Mouse (Mus musculus): ENCODE data around the gene Eif4ebp2. TPM values are rescaled to one million over a fixed set of nuclear protein-coding genes. Genes with fewer than 3 reads are reported as not detected.
A peak's percentile ranks its signal among the peaks of the same experiment; 100 is the strongest.
"Not testable (repeated sequence)": the region's sequence is repeated elsewhere in the genome, so short reads cannot be mapped to it uniquely, and the experiment has no call there.

The Eif4ebp2 gene
- polyA plus RNA-seq, 1 experiment from 2014 or later: 57.4 TPM

DNA sequence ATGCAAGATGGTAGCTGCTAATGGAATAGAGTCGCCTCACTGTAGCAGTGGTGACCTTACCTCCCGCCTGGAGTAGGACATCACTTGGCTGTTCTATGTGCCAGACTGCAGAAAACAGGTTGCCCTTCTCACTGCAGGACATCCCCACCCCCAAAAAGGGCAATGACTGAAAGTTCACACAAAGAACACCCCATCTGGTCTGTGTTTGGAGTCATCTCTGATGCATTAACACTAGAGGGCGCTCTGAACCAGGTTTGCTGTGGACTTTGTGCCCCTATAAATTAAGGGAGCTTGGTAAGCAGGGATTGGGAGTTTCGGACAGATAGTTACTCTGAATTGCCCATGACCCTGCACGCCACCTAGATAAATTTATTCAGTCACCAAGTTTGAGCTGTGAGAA, 14.4 kb upstream of the Eif4ebp2 start:
- no peaks in the 10 kb centered on the region for H3K4me1 ChIP-seq (ENCODE audit: insufficient read depth, low read length)
- H3K27ac ChIP-seq (ENCODE audit: low read length): no peak overlapping the region
- 0 out of 2 replicates have a peak, but pooled peaks have one; percentile 23 for ATAC-seq (ENCODE audit: low FRiP score, low TSS enrichment)
- no peak overlapping the region for H3K4me2 ChIP-seq (replicated peaks; ENCODE audit: low read depth, low read length)
- no peak overlapping the region for H3K4me3 ChIP-seq (ENCODE audit: low read length)
- no peaks in the 10 kb centered on the region for H3K27me3 ChIP-seq (ENCODE audit: insufficient read depth, low read length)
- H3K9ac ChIP-seq (replicated peaks; ENCODE audit: low read length): no peak overlapping the region
- H3K9me3 ChIP-seq (ENCODE audit: low read length): no peaks in the 10 kb centered on the region
- H3K36me3 ChIP-seq (ENCODE audit: insufficient read depth, low read length): no peaks in the 10 kb centered on the region
- 20% methylated on average over 5 of the region's 5 CpGs for WGBS

DNA sequence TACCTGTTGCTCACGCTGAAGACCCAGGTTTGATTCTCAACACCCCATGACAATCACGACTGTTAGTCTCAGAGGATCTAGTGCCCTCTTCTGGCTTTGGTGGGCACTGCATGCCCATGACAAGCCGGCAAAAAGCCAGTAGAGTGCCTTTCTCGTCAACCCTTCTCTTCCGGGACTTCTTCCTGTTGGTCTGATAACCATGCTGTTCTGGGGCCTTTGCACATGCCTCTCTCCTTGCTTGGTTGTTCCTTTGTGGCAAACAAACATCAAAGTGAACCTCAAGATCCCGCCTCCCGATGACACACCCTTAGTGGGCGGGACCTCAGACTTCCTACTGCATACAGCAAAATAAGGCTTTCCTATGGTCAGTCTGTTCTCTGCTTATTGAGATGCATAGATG, 13.8 kb upstream of the Eif4ebp2 start:
- Histone ChIP-seq H3K27me3 (ENCODE audit: insufficient read depth, low read length) (no peaks in the 10 kb centered on the region), H3K9ac (replicated peaks; ENCODE audit: low read length) (no peak overlapping the region), H3K4me2 (replicated peaks; ENCODE audit: low read depth, low read length) (no peak overlapping the region), H3K27ac (ENCODE audit: low read length) (no peak overlapping the region), H3K4me3 (ENCODE audit: low read length) (no peak overlapping the region), H3K4me1 (ENCODE audit: insufficient read depth, low read length) (no peaks in the 10 kb centered on the region), H3K9me3 (ENCODE audit: low read length) (no peaks in the 10 kb centered on the region), H3K36me3 (ENCODE audit: insufficient read depth, low read length) (no peaks in the 10 kb centered on the region)
- WGBS: 71% methylated on average over 8 of the region's 8 CpGs
- no peak for ATAC-seq (ENCODE audit: low FRiP score, low TSS enrichment)

DNA sequence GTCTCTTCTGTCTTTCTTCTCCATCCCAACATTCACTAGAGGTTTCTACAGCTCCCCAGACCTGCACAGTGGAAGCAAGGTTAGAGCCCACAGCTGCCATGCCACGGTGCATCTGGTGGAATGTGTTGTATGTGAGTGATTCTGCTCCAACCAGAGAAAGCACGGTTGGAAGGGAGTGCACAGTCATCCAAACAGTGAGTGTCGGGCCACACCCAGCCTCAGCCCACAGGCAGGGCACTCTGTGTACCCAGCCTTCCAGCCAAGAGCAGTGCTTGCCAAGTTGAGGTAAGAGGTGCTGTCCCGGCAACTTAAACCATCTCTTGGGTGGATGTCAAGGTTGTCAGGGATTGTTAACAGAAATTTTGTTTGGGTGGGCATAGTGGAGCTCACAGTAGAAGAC, 12.5 kb upstream of the Eif4ebp2 start:
- ATAC-seq (ENCODE audit: low FRiP score, low TSS enrichment): no peak
- no peaks in the 10 kb centered on the region for H3K4me1 ChIP-seq (ENCODE audit: insufficient read depth, low read length)
- H3K27ac ChIP-seq (ENCODE audit: low read length): no peak overlapping the region
- no peaks in the 10 kb centered on the region for H3K27me3 ChIP-seq (ENCODE audit: insufficient read depth, low read length)
- 85% methylated on average over 4 of the region's 4 CpGs for WGBS
- H3K36me3 ChIP-seq (ENCODE audit: insufficient read depth, low read length): no peaks in the 10 kb centered on the region
- no peaks in the 10 kb centered on the region for H3K9me3 ChIP-seq (ENCODE audit: low read length)
- H3K4me3 ChIP-seq (ENCODE audit: low read length): no peak overlapping the region
- no peak overlapping the region for H3K4me2 ChIP-seq (replicated peaks; ENCODE audit: low read depth, low read length)
- no peak overlapping the region for H3K9ac ChIP-seq (replicated peaks; ENCODE audit: low read length)

DNA sequence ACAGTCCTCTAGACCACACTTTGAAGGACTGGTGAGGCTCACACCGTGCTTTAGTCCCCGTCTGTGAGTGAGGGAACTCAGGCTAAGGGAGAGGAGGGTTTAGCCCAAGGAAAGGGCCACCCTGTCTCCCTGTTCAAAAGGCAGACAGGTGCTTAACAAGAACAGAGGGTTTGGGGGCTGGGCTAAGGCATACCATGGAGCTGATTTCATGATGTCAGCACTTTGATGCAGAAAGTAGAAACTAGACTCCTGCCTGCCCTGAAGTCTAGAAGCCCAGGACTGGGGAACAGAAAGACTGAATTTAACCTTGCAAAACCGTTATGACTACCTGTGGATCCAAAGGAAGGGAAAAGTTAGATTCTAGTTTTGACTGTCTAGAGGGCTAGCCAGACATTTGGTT, 4.7 kb upstream of the Eif4ebp2 start:
- H3K4me3 ChIP-seq (ENCODE audit: low read length): no peak overlapping the region
- 53% methylated on average over 3 of the region's 3 CpGs for WGBS
- no peak overlapping the region for H3K9ac ChIP-seq (replicated peaks; ENCODE audit: low read length)
- no peak for ATAC-seq (ENCODE audit: low FRiP score, low TSS enrichment)
- H3K4me2 ChIP-seq (replicated peaks; ENCODE audit: low read depth, low read length): no peak overlapping the region
- no peak overlapping the region for H3K27ac ChIP-seq (ENCODE audit: low read length)
- no peaks in the 10 kb centered on the region for H3K27me3 ChIP-seq (ENCODE audit: insufficient read depth, low read length)
- no peaks in the 10 kb centered on the region for H3K4me1 ChIP-seq (ENCODE audit: insufficient read depth, low read length)
- H3K36me3 ChIP-seq (ENCODE audit: insufficient read depth, low read length): no peaks in the 10 kb centered on the region
- H3K9me3 ChIP-seq (ENCODE audit: low read length): no peaks in the 10 kb centered on the region

DNA sequence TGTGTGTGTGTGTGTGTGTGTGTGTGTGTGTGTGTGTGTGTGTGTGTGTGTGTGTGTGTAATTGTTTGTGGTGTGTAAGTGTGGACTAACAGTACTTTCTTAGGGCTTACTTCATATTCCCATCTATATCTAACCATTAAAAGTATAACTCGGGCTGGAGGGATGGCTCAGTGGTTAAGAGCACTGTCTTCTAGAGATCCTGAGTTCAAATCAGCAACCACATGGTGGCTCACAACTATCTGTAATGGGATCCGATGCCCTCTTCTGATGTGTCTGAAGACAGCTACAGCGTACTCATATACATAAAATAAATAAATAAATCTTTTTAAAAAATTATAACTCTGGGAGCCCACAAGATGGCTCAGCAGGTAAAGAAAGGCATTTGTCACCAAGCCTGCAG, 710 bp upstream of the Eif4ebp2 start:
- not testable (repeated sequence) for H3K9ac ChIP-seq (replicated peaks; ENCODE audit: low read length); H3K27me3 ChIP-seq (ENCODE audit: insufficient read depth, low read length); ATAC-seq (ENCODE audit: low FRiP score, low TSS enrichment); H3K27ac ChIP-seq (ENCODE audit: low read length); H3K4me3 ChIP-seq (ENCODE audit: low read length); H3K36me3 ChIP-seq (ENCODE audit: insufficient read depth, low read length); H3K9me3 ChIP-seq (ENCODE audit: low read length)
- WGBS: 77% methylated on average over 3 of the region's 3 CpGs
- Histone ChIP-seq H3K4me1 (ENCODE audit: insufficient read depth, low read length) (peaks cover 20% of the 10 kb centered on the region), H3K4me2 (replicated peaks; ENCODE audit: low read depth, low read length) (peak overlapping the region; percentile 89; the same call in 1 of the 2 replicates)

DNA sequence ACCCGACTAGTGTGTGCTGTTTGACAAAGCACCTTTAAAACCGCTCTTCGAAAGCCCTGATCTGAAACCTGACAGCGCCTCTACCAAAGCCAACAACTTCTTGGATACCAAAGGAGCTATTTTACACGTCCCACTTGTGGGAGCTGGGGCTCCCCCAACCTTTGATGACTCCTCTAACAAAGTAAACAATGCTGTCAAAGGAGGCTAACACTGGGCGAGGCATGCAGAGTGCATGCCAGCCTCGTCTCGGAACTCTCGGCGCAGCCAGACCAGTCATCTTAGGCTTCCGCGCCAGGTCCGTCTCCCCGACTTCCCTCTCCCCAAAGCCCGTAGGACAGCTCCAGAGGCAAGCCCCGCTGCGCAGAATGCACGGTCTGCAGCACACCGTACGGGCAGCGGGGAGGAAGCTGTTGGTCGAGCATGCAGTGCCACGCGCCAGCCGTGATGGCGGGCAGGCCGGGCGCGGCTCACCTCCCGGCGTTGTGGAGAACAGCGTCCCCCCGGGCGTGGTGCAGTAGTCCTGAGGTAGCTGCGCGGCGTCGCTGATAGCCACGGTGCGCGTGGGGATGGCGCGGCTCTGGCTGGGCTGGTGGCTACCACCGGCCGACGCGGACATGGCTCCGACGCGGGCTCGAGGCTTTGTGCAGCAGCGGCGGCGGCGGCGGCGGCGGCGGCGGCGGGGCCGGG, 387 bp downstream of the Eif4ebp2 start:
- WGBS: under 1% methylated on average over 55 of the region's 62 CpGs
- Histone ChIP-seq H3K9me3 (ENCODE audit: low read length) (no peaks in the 10 kb centered on the region), H3K4me3 (ENCODE audit: low read length) (peak overlapping the region; percentile 100), H3K36me3 (ENCODE audit: insufficient read depth, low read length) (peaks cover 5% of the 10 kb centered on the region; the same call in 1 of the 2 replicates), H3K4me1 (ENCODE audit: insufficient read depth, low read length) (peaks cover 24% of the 10 kb centered on the region), H3K4me2 (replicated peaks; ENCODE audit: low read depth, low read length) (peak overlapping the region; percentile 89), H3K9ac (replicated peaks; ENCODE audit: low read length) (peak overlapping the region; percentile 87), H3K27ac (ENCODE audit: low read length) (peak overlapping the region; percentile 84), H3K27me3 (ENCODE audit: insufficient read depth, low read length) (no peaks in the 10 kb centered on the region)
- ATAC-seq (ENCODE audit: low FRiP score, low TSS enrichment): peak; percentile 54

DNA sequence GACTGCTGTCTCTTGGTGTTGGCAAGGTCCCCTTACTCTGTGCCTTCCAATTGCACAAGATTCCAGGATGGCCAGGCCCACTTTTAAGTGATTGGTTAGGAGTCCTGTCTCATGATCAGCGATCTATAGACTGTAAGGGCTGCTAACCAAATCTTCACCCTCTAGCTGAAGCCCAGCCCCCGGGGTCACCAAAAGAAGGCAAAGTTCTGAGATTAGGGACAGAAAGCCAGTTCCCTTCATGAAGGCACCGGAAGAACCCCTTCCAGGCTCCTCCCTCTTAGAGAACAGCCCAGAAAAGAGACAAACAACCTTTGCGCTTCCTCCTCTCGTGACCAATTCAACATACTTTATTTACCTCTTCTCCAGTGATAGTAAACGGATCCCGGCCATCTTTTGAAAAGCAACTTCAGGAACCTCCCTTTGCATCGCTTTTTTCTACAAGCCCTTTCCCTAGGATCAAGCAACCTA, 964 bp downstream of the Eif4ebp2 start:
- H3K27me3 ChIP-seq (ENCODE audit: insufficient read depth, low read length): no peaks in the 10 kb centered on the region
- H3K4me1 ChIP-seq (ENCODE audit: insufficient read depth, low read length): peaks cover 24% of the 10 kb centered on the region
- no peaks in the 10 kb centered on the region for H3K9me3 ChIP-seq (ENCODE audit: low read length)
- no peak for ATAC-seq (ENCODE audit: low FRiP score, low TSS enrichment)
- peak overlapping the region; percentile 89 for H3K4me2 ChIP-seq (replicated peaks; ENCODE audit: low read depth, low read length)
- H3K9ac ChIP-seq (replicated peaks; ENCODE audit: low read length): peak overlapping the region; percentile 87
- peaks cover 5% of the 10 kb centered on the region; the same call in 1 of the 2 replicates for H3K36me3 ChIP-seq (ENCODE audit: insufficient read depth, low read length)
- peak overlapping the region; percentile 100 for H3K4me3 ChIP-seq (ENCODE audit: low read length)
- 3% methylated on average over 8 of the region's 8 CpGs for WGBS
- peak overlapping the region; percentile 84 for H3K27ac ChIP-seq (ENCODE audit: low read length)

DNA sequence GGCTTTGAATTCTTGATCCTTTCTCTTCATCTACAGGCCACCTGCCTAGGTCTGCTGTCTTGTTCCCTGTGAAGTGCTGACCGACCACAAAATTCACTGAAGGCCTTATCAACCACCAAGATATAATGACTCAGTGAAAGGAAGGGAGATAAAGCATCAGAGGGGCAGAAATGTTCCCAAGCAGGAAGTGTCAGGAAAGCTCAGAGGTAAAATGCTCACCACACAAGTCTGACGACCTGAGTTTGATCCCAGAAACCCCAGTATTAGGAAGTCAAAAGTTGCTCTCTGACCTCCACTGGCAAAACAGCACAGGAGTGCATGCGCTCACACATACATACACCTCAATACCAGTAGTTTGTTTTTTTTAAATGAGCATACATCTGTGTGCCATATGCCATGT, 3.6 kb downstream of the Eif4ebp2 start:
- H3K4me3 ChIP-seq (ENCODE audit: low read length): no peak overlapping the region
- WGBS: 77% methylated on average over 3 of the region's 3 CpGs
- H3K4me2 ChIP-seq (replicated peaks; ENCODE audit: low read depth, low read length): no peak overlapping the region
- H3K4me1 ChIP-seq (ENCODE audit: insufficient read depth, low read length): peaks cover 44% of the 10 kb centered on the region
- no peak overlapping the region for H3K9ac ChIP-seq (replicated peaks; ENCODE audit: low read length)
- peaks cover 5% of the 10 kb centered on the region; the same call in 1 of the 2 replicates for H3K36me3 ChIP-seq (ENCODE audit: insufficient read depth, low read length)
- no peak for ATAC-seq (ENCODE audit: low FRiP score, low TSS enrichment)
- no peaks in the 10 kb centered on the region for H3K27me3 ChIP-seq (ENCODE audit: insufficient read depth, low read length)
- no peaks in the 10 kb centered on the region for H3K9me3 ChIP-seq (ENCODE audit: low read length)
- no peak overlapping the region for H3K27ac ChIP-seq (ENCODE audit: low read length)

DNA sequence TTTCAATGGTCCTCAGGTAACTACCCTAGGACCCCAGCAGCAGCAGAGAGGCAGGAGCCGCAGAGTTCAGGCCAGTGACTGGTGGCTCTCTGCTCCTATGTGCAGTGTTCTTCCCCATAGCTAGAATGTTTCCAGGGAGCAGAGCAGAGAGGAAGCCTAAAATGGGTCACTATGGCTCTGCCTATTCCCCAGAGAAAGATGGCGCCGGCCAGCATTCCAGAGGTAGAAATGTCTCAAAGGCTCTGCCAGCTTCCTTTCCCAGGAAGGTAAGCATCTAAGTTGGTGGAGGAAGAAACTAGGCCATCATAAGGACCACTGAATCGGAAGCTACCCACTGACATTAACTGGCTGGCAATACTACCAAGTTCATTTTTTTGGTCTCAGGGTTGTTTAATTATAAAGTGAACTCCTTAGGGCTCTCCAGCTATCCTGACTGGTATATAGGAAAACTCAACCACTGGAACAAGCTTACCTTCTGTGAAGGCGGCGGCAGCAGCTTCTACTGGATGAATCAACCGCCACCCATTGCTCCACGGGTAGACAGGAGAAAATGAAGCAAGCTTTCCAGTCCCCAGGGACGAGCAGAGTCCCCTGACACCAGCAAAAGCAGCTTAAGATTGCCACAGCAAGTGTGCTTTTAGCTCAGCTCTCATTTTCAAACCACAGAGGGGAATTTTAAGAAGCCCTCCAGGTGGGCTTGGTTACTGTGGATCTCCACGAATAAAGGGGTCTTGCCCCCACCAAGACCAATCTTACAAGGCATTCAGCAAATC, 4.7 kb downstream of the Eif4ebp2 start:
- H3K4me1 ChIP-seq (ENCODE audit: insufficient read depth, low read length): peaks cover 54% of the 10 kb centered on the region
- H3K27ac ChIP-seq (ENCODE audit: low read length): no peak overlapping the region
- H3K9me3 ChIP-seq (ENCODE audit: low read length): no peaks in the 10 kb centered on the region
- 77% methylated on average over 10 of the region's 10 CpGs for WGBS
- no peaks in the 10 kb centered on the region for H3K27me3 ChIP-seq (ENCODE audit: insufficient read depth, low read length)
- H3K4me3 ChIP-seq (ENCODE audit: low read length): no peak overlapping the region
- ATAC-seq (ENCODE audit: low FRiP score, low TSS enrichment): no peak
- no peak overlapping the region for H3K9ac ChIP-seq (replicated peaks; ENCODE audit: low read length)
- peaks cover 5% of the 10 kb centered on the region; the same call in 1 of the 2 replicates for H3K36me3 ChIP-seq (ENCODE audit: insufficient read depth, low read length)
- no peak overlapping the region for H3K4me2 ChIP-seq (replicated peaks; ENCODE audit: low read depth, low read length)

DNA sequence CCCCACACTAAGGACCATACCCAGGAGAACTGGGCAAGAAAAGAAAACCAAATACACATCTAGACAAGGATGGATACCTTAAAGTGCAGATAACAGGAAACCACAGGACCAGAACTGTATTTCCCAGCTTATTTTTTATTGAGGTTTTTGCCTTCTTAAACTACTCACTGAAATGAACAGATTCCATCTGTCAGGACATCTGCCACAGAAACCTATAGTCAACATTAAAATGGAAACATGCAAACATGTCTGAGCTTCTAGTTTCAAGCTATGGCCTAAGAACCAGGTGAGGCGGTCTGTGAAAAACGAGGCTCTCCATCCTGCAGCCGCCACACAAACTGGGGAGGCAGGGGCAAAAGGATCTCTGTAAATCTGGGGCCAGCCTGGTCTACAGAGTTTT, 7.4 kb downstream of the Eif4ebp2 start:
- Histone ChIP-seq H3K27ac (ENCODE audit: low read length) (no peak overlapping the region), H3K9ac (replicated peaks; ENCODE audit: low read length) (no peak overlapping the region), H3K4me1 (ENCODE audit: insufficient read depth, low read length) (peaks cover 50% of the 10 kb centered on the region), H3K4me2 (replicated peaks; ENCODE audit: low read depth, low read length) (no peak overlapping the region), H3K4me3 (ENCODE audit: low read length) (no peak overlapping the region), H3K36me3 (ENCODE audit: insufficient read depth, low read length) (peaks cover 5% of the 10 kb centered on the region; the same call in 1 of the 2 replicates), H3K9me3 (ENCODE audit: low read length) (no peaks in the 10 kb centered on the region), H3K27me3 (ENCODE audit: insufficient read depth, low read length) (no peaks in the 10 kb centered on the region)
- no peak for ATAC-seq (ENCODE audit: low FRiP score, low TSS enrichment)
- WGBS: 63% methylated on average over 3 of the region's 3 CpGs
